Mouse (Mus musculus) thymus, adult 2 months (tissue): ENCODE data around the gene Tmem63a. TPM values are rescaled to one million over a fixed set of nuclear protein-coding genes. Genes with fewer than 3 reads are reported as not detected.
"Not testable (repeated sequence)": the region's sequence is repeated elsewhere in the genome, so short reads cannot be mapped to it uniquely, and the experiment has no call there.

Source experiments
- DNase-seq: peaks from one replicate; pipeline ENCODE4 v3.0.0; 2021
- H3K27ac ChIP-seq: fragments of 200-500 bp; 2 replicates; pipeline ENCODE4 v1.5.1; 2012; ENCODE audit warnings: low read length, control low read depth; ENCODE audit not compliant: control insufficient read depth, insufficient read depth
- H3K27me3 ChIP-seq: fragments of 200-500 bp; 2 replicates; pipeline ENCODE4 v1.6.1; 2012; ENCODE audit warnings: mild to moderate bottlenecking, low read length, moderate library complexity, mixed read lengths; ENCODE audit not compliant: control insufficient read depth, insufficient read depth
- H3K36me3 ChIP-seq: fragments of 200-500 bp; 2 replicates; pipeline ENCODE4 v1.6.1; 2012; ENCODE audit warnings: mild to moderate bottlenecking, low read length, moderate library complexity; ENCODE audit not compliant: control insufficient read depth, insufficient read depth
- H3K4me1 ChIP-seq: fragments of 200-500 bp; replicated peaks from 2 replicates; pipeline ENCODE4 v1.6.1; 2012; ENCODE audit warnings: low read length; ENCODE audit not compliant: control insufficient read depth, insufficient read depth
- H3K4me3 ChIP-seq: fragments of 200-500 bp; 2 replicates; pipeline ENCODE4 v1.5.1; 2012; ENCODE audit warnings: mild to moderate bottlenecking, low read length, control low read depth, moderate library complexity; ENCODE audit not compliant: control insufficient read depth, insufficient read depth
- CTCF ChIP-seq: fragments of 200-500 bp; IDR thresholded peaks from 2 replicates; pipeline ENCODE4 v1.5.1; 2012; ENCODE audit warnings: mild to moderate bottlenecking, control low read depth, low read length, moderate library complexity, borderline replicate concordance; ENCODE audit not compliant: control insufficient read depth, poor library complexity, insufficient read depth; ENCODE audit errors: extremely low read depth
- POLR2A ChIP-seq: fragments of 200-500 bp; IDR thresholded peaks from 2 replicates; pipeline ENCODE4 v1.6.1; 2012; ENCODE audit warnings: mild to moderate bottlenecking, low read length, control low read depth, moderate library complexity; ENCODE audit not compliant: control insufficient read depth, poor library complexity, insufficient read depth; ENCODE audit errors: extremely low read depth
- WGBS: fragments of 180-500 bp; shearing (Covaris S2); methylation state at CpG from one replicate; pipeline ENCODE4 v1.1.7; 2018; 5-methylcytosine and 5-hydroxymethylcytosine counted together
- polyA plus RNA-seq: library from polyadenylated mRNA; depleted of rRNA; stranded (reverse); fragments of >200 nt; gene quantifications from 2 replicates; pipeline ENCODE4 v1.2.3, GENCODE M21; 2012

The Tmem63a gene
- polyA plus RNA-seq, 1 experiment = 47.3 TPM

DNA sequence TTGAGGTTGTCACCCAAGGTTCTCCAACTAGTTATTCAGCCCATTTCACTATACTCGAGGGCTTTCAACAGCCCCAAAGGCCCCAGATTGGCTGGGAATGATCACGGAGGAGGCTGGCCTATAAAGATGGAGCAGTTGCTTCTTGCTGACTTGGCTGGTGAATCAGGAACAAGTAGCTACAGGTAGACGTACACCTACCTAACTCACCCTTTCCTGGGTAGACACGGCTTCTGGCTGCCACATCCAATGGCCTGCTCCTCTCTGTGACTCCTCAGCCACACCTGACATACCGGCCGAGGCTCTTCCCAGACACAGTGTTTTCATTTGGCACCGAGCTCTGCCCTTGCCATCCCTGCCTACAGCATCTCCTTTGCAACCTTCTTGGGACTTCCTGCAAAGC is 25.1 kb downstream of the Tmem63a start:
- Histone ChIP-seq H3K4me1 (no peaks in the 10 kb centered on the region), H3K4me3 (no peak overlapping the region), H3K36me3 (peaks cover 13% of the 10 kb centered on the region; the same call in 1 of the 2 replicates), H3K27ac (no peak overlapping the region), H3K27me3 (no peaks in the 10 kb centered on the region)
- TF ChIP-seq CTCF (no peak), POLR2A (no peak)
- no peak for DNase-seq
- WGBS = 93% methylated on average over 7 of the region's 7 CpGs

DNA sequence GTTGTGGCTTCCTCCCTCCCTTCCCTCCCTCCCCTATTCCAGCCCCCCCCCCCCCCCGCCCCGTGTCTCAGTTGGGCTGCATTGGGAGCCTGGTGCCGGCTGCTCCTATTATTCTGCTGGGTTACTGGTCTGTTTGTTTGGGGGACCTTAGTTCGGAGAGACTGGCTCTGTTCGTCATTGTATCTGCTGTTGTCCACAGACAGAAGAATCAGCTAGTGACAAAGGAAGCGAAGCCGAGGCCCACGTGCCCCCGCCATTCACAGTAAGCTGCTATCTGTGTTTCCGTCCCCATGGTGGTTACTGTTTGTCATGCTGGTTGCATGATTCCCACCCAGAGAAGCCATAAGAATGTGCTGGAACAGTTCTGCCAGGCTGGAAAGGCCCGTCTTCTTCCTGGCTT is 30.8 kb downstream of the Tmem63a start:
- Histone ChIP-seq H3K27ac (no peak overlapping the region), H3K4me3 (no peak overlapping the region), H3K36me3 (no peaks in the 10 kb centered on the region), H3K4me1 (0 out of 2 replicates have a peak, but pooled peaks cover 3% of the 10 kb centered on the region), H3K27me3 (no peaks in the 10 kb centered on the region)
- 94% methylated on average over 11 of the region's 11 CpGs for WGBS
- TF ChIP-seq CTCF (no peak), POLR2A (no peak)
- no peak for DNase-seq

DNA sequence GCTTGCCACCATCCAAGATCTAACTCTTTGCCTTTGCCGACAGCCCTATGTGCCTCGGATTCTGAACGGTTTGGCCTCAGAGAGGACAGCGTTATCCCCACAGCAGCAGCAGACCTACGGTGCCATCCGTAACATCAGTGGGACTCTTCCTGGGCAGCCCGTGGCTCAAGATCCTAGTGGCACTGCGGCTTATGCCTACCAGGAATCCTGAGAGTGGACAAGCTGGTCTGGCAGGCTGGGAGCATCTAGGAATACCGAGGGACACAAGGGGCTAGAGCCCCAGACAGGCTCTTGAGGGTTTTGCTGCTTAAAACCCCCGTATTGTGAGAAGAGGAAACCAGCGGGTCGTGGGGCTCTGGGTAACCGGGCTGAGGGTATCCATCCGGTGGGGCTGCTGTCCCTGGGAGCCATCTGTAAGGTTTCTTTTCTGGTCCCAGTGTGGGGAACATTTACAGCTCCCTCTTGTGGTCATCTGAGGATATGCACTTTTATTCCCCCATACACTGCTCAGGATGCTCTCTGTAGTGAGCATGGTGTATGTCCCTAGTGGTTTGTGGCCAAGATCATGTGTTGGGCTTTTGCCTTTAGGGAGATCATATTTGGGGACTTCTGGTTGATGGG is 32.1 kb downstream of the Tmem63a start:
- H3K4me1 ChIP-seq = 0 out of 2 replicates have a peak, but pooled peaks cover 3% of the 10 kb centered on the region
- 69% methylated on average over 14 of the region's 14 CpGs for WGBS
- no peaks in the 10 kb centered on the region for H3K27me3 ChIP-seq
- H3K27ac ChIP-seq = no peak overlapping the region
- H3K36me3 ChIP-seq = no peaks in the 10 kb centered on the region
- no peak for TF ChIP-seq POLR2A
- TF ChIP-seq CTCF = 0 out of 2 replicates have a peak, but pooled peaks have one; percentile 20
- peak; percentile 66 for DNase-seq
- H3K4me3 ChIP-seq = no peak overlapping the region

DNA sequence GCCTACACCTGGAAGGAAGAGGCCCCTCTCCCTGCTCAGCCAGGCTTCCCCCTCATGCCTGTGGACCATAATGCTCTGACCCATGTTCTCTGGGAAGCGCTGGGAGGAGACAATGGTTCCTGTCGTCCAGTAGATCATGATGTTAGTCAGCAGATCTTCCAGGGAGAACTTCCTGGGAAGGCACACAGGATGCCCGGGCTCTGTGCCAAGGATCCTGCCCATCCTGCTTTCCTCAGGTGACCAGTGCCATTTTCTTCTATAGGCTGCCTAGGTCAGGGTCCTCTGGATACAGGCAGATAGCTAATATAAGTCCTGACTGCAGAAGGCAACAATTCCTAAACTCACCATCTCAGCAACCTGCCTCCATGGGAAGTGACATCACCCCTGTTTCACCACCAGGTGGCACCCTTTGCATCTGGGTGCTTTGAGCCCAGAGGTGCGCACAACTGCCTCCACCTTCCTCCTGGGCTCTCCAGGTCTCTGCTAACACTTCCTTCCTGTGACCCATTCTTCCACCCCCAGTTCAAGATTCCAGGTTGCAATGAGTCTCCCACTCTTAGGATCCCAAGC is 34.1 kb downstream of the Tmem63a start:
- Histone ChIP-seq H3K4me3 (no peak overlapping the region), H3K27me3 (no peaks in the 10 kb centered on the region), H3K27ac (no peak overlapping the region), H3K36me3 (no peaks in the 10 kb centered on the region), H3K4me1 (0 out of 2 replicates have a peak, but pooled peaks cover 3% of the 10 kb centered on the region)
- DNase-seq = peak; percentile 66
- 75% methylated on average over 4 of the region's 4 CpGs for WGBS
- TF ChIP-seq CTCF = peak; percentile 79; the same call in 1 of the 2 replicates
- TF ChIP-seq POLR2A = no peak

DNA sequence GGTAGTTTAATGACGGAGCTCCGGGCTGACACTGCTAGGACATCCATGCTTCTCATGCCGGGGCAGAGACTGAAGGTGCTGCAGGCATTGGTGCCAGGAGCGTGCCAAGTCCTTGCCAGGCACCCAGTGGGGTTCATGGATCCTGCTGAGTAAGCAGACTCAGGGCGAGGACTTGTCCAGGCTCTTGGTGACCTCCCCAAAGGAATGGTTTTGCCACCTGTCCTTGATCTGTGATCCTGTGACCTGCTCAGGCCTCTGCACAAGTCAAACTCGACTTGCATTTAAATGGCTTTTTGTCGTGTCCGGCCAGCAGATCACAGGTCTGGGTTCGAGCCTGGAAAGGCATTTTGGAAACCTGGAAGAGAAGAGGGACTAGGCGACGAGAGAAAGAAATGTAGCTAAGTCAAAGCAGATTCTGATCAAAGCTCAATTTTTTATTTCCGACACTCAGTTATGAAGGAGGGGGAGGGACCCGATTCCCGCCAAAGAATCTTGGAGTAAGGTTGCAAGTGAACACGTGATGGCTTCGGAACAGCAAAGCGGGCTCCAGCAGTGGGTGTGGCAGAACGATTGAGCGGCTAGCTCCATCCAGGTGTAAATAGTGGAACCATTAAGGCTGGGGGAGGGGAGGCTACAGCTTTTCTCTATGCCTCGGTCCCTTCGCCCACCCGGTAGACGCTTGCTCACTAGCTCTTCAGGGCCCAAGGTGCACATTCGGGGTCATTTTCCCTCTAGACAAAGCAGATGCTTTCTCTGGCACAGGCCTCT is 37.5 kb downstream of the Tmem63a start:
- H3K4me3 ChIP-seq = no peak overlapping the region
- TF ChIP-seq CTCF = no peak
- WGBS = 94% methylated on average over 24 of the region's 24 CpGs
- no peaks in the 10 kb centered on the region for H3K4me1 ChIP-seq
- H3K27me3 ChIP-seq = no peaks in the 10 kb centered on the region
- H3K27ac ChIP-seq = no peak overlapping the region
- no peak for DNase-seq
- H3K36me3 ChIP-seq = no peaks in the 10 kb centered on the region

DNA sequence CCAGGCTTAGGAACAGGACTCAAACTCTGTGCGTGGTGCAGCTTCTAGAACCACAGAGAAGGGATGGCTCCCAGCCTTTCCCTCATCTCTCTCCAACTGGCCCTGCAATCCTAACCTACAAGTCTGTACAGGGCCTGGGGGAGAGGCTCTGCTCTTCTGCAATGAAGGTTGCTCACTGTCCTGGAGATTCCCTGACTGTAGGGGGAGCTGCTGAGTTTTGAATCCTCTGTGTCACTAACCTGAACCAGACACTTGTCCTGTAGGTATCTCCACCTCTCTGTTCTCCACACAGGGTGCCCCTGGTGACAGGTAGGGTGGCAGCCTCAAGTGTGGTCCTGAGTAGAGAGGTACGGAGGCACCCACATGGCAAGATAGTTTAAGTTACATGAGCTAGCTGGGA is 38.3 kb downstream of the Tmem63a start:
- Histone ChIP-seq H3K27me3 (no peaks in the 10 kb centered on the region), H3K4me1 (no peaks in the 10 kb centered on the region), H3K4me3 (no peak overlapping the region), H3K36me3 (no peaks in the 10 kb centered on the region), H3K27ac (no peak overlapping the region)
- DNase-seq = no peak
- 83% methylated on average over 2 of the region's 2 CpGs for WGBS
- TF ChIP-seq POLR2A (no peak), CTCF (no peak)

DNA sequence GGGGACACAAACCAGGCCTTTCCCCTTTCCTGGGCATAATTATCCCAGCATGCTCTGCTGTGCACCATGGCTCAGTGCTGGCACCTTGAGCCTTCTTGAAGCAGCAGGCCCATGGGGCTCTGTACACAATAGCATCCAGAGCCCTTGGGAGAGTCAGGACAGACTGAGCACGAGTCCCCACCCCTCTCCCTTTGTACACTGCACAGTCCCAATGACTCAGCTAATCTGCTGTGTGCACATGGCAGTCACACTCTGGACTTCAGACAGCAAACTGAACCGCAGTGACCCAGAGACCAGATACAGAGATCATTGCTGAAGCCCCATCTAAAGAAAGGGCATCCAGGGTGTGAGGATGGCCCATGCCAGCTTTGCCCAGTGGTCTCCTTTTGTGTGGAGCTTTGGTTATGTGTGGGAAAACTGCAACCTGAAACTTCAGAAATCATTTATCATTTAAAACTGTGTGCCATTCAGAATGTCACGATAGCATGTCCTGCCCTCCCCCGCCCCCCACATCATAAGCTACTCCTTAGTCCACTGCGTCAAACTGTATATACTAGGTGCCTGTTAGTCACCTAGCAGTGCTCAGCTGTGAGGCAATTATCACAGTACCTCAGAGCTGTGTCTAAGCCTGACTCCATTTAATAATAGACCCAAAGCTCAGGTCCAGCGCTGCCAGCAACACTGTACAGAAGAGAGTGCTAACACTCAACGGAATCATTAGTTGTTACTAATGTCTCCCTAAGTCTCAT is 39.3 kb downstream of the Tmem63a start:
- not testable (repeated sequence) for H3K27me3 ChIP-seq, H3K27ac ChIP-seq, H3K36me3 ChIP-seq, DNase-seq, H3K4me3 ChIP-seq, H3K4me1 ChIP-seq
- 83% methylated on average over 7 of the region's 7 CpGs for WGBS
